Comparison of ENCODE assay signal across 18 mouse cellular contexts in genomic region chr10:83266241-83266640, GRCm38 (mm10).
DNase-seq lines count a peak whose midpoint lies in the region; ATAC-seq and TF ChIP-seq lines count a peak whose summit lies in the region.
"Had no signal": no experiment of that assay in that cellular context is flagged by ENCODE, and none has a peak within 500 bp of the region (broad histone marks: within the 10 kb centered on the region; RNA-seq: fewer than 3 reads in every experiment).

No protein-coding gene starts in this region.

- no peaks in the 10 kb centered on the region for H3K36me3 ChIP-seq in heart, embryonic 10.5 days
- no peaks in the 10 kb centered on the region for H3K36me3 ChIP-seq in midbrain, embryonic 10.5 days
- no peaks in the 10 kb centered on the region for H3K36me3 ChIP-seq in midbrain, postnatal 0 days (ENCODE audit: insufficient read depth, low read length)
- H3K36me3 ChIP-seq: embryonic facial prominence, embryonic 10.5 days; heart, embryonic 15.5 days had no signal

- no peak overlapping the region for H3K4me3 ChIP-seq in heart, embryonic 10.5 days
- no peak overlapping the region for H3K4me3 ChIP-seq in midbrain, embryonic 10.5 days
- H3K4me3 ChIP-seq in midbrain, postnatal 0 days (ENCODE audit: low read depth, low read length), result no peak overlapping the region
- H3K4me3 ChIP-seq: embryonic facial prominence, embryonic 10.5 days; gastrocnemius, adult 2 months; heart, embryonic 15.5 days had no signal

- no peaks in the 10 kb centered on the region for H3K9me3 ChIP-seq in heart, embryonic 10.5 days
- no peaks in the 10 kb centered on the region for H3K9me3 ChIP-seq in midbrain, embryonic 10.5 days (replicated peaks)
- no peaks in the 10 kb centered on the region for H3K9me3 ChIP-seq in midbrain, postnatal 0 days (ENCODE audit: low read length)
- H3K9me3 ChIP-seq: embryonic facial prominence, embryonic 10.5 days; heart, embryonic 15.5 days had no signal

- 0 out of 2 replicates have a peak, but pooled peaks cover 3% of the 10 kb centered on the region for H3K27me3 ChIP-seq in heart, embryonic 10.5 days (ENCODE audit: insufficient read depth, poor library complexity, severe bottlenecking)
- peaks cover 12% of the 10 kb centered on the region for H3K27me3 ChIP-seq in midbrain, embryonic 10.5 days (ENCODE audit: low read depth, poor library complexity, severe bottlenecking)
- H3K27me3 ChIP-seq in midbrain, postnatal 0 days (ENCODE audit: insufficient read depth, low read length), result no peaks in the 10 kb centered on the region
- H3K27me3 ChIP-seq: heart, embryonic 15.5 days; Patski had no signal

- ATAC-seq in midbrain, postnatal 0 days (ENCODE audit: low FRiP score), result no peak
- ATAC-seq: activated CD4-positive, CD25-positive, alpha-beta regulatory T cell, adult 4 months; Patski had no signal

- H3K4me1 ChIP-seq in heart, embryonic 10.5 days, result 0 out of 2 replicates have a peak, but pooled peaks cover 4% of the 10 kb centered on the region
- peaks cover 9% of the 10 kb centered on the region for H3K4me1 ChIP-seq in midbrain, embryonic 10.5 days
- no peaks in the 10 kb centered on the region for H3K4me1 ChIP-seq in midbrain, postnatal 0 days (ENCODE audit: insufficient read depth, low read length)
- H3K4me1 ChIP-seq: heart, embryonic 15.5 days had no signal

- no peak overlapping the region for H3K9ac ChIP-seq in midbrain, postnatal 0 days (replicated peaks; ENCODE audit: low read length, poor library complexity, severe bottlenecking)
- H3K9ac ChIP-seq: heart, embryonic 15.5 days had no signal

- H3K4me2 ChIP-seq in midbrain, postnatal 0 days (ENCODE audit: low read depth, low read length, poor library complexity, severe bottlenecking), result no peak overlapping the region
- H3K4me2 ChIP-seq: heart, embryonic 11.5 days; heart, embryonic 15.5 days had no signal

- DNase-seq in heart, adult 11 months, result peak; percentile 34
- DNase-seq in heart, embryonic 10.5 days (ENCODE audit: low spot score), result no peak
- DNase-seq in midbrain, embryonic 10.5 days (ENCODE audit: low spot score), result no peak
- DNase-seq in midbrain, postnatal 0 days (ENCODE audit: low spot score), result no peak
- DNase-seq in thymus, postnatal 14 days, result peak; percentile 23
- DNase-seq in thymus, postnatal 4 days, result no peak
- no peak for DNase-seq in gastrocnemius, postnatal 36 days
- DNase-seq in left cerebral cortex, postnatal 25 days (ENCODE audit: low spot score in 2 of 2), result no peak
- DNase-seq: adrenal gland, postnatal 14 days; gastrocnemius, adult 2 months; gastrocnemius, postnatal 25 days; heart, adult 18-20 months; heart, postnatal 14 days had no signal

- WGBS in heart, embryonic 10.5 days, result 78% methylated on average over 5 of the region's 5 CpGs
- WGBS in midbrain, embryonic 10.5 days, result 88% methylated on average over 5 of the region's 5 CpGs
- 81% methylated on average over 5 of the region's 5 CpGs for WGBS in midbrain, postnatal 0 days

- no peak for TF ChIP-seq CTCF in midbrain, postnatal 0 days (IDR thresholded peaks at IDR 0.05)

- no peak overlapping the region for H3K27ac ChIP-seq in heart, embryonic 10.5 days
- 0 out of 2 replicates have a peak overlapping the region, but pooled peaks have one; percentile 28 for H3K27ac ChIP-seq in midbrain, embryonic 10.5 days (replicated peaks)
- no peak overlapping the region for H3K27ac ChIP-seq in midbrain, postnatal 0 days (ENCODE audit: low read depth, low read length)
- H3K27ac ChIP-seq: embryonic facial prominence, embryonic 10.5 days; gastrocnemius, adult 2 months; heart, embryonic 15.5 days had no signal

- intact Hi-C loops in gastrocnemius, postnatal 36 days (cut with DNase I), result no loop called here
- intact Hi-C loops in left cerebral cortex, postnatal 25 days (cut with DNase I), result no loop called here

Comparison
In these comparisons a context has a peak if more than half of its experiments do, and no peak if none do; other contexts are left out.
1. DNase-seq: peak in heart, adult 11 months (single experiment) and thymus, postnatal 14 days (single experiment); none in heart, embryonic 10.5 days (single experiment), midbrain, embryonic 10.5 days (single experiment), midbrain, postnatal 0 days (single experiment), thymus, postnatal 4 days (single experiment), gastrocnemius, postnatal 36 days (0 of 2) and left cerebral cortex, postnatal 25 days (0 of 2).